Mouse (Mus musculus) testis, postnatal 14 days (tissue): ENCODE results near the gene Capg.
"Not testable (repeated sequence)": the region's sequence is repeated elsewhere in the genome, so short reads cannot be mapped to it uniquely, and the experiment has no call there.

Source experiments
- DNase-seq: peaks from one replicate; pipeline ENCODE4 v3.0.0; 2021; ENCODE audit warnings: low spot score

The Capg gene

GRCm38 (mm10) chr6:72532580-72532979 lies 11.6 kb upstream of the Capg start:
- DNase-seq: no peak

GRCm38 (mm10) chr6:72533555-72533954 lies 10.6 kb upstream of the Capg start:
- not testable (repeated sequence) for DNase-seq

GRCm38 (mm10) chr6:72534035-72534809 lies 10.0 kb upstream of the Capg start:
- DNase-seq: peak; percentile 44

GRCm38 (mm10) chr6:72535165-72535564 lies 9.0 kb upstream of the Capg start:
- DNase-seq: peak; percentile 79

- DNase-seq: no peak
These were observed 6.1 kb upstream of the Capg start for GRCm38 (mm10) chr6:72537998-72538500.

GRCm38 (mm10) chr6:72538562-72539031 lies 5.6 kb upstream of the Capg start:
- peak; percentile 86 for DNase-seq

GRCm38 (mm10) chr6:72543265-72543850 lies 833 bp upstream of the Capg start:
- no peak for DNase-seq

GRCm38 (mm10) chr6:72545377-72545776 lies 1.2 kb downstream of the Capg start:
- DNase-seq: no peak

GRCm38 (mm10) chr6:72547121-72547520 lies 2.9 kb downstream of the Capg start:
- DNase-seq: no peak

- DNase-seq: no peak
These were observed 3.7 kb downstream of the Capg start for GRCm38 (mm10) chr6:72547862-72548261.

GRCm38 (mm10) chr6:72549041-72549580 lies 4.9 kb downstream of the Capg start:
- DNase-seq: no peak

GRCm38 (mm10) chr6:72550025-72550424 lies 5.8 kb downstream of the Capg start:
- DNase-seq: no peak

- DNase-seq: no peak
These were observed 6.4 kb downstream of the Capg start for GRCm38 (mm10) chr6:72550503-72551100.

GRCm38 (mm10) chr6:72552171-72553078 lies 8.2 kb downstream of the Capg start:
- DNase-seq: peak; percentile 66

GRCm38 (mm10) chr6:72553079-72553412 lies 8.9 kb downstream of the Capg start:
- no peak for DNase-seq

- no peak for DNase-seq
These were observed 16.6 kb downstream of the Capg start for GRCm38 (mm10) chr6:72560801-72561200.

- DNase-seq: no peak
These were observed 18.3 kb downstream of the Capg start for GRCm38 (mm10) chr6:72562486-72562885.

- no peak for DNase-seq
These were observed 18.7 kb downstream of the Capg start for GRCm38 (mm10) chr6:72562894-72563293.

- no peak for DNase-seq
These were observed 21.3 kb downstream of the Capg start for GRCm38 (mm10) chr6:72565506-72565905.

- DNase-seq: peak; percentile 57
These were observed 21.9 kb downstream of the Capg start for GRCm38 (mm10) chr6:72566044-72566443.

- DNase-seq: no peak
These were observed 23.3 kb downstream of the Capg start for GRCm38 (mm10) chr6:72567508-72567907.

- DNase-seq: no peak
These were observed 24.5 kb downstream of the Capg start for GRCm38 (mm10) chr6:72568736-72569135.
